Mouse (Mus musculus) small intestine, adult 2 months (tissue): ENCODE results near the gene Ldlrad1.

ENCODE experiments used
- CTCF ChIP-seq: fragments of 200-500 bp; IDR thresholded peaks from 2 replicates; pipeline ENCODE4 v1.5.1; 2012; ENCODE audit warnings: low read depth, mild to moderate bottlenecking, control low read depth, inconsistent platforms, low read length, moderate library complexity, mixed read lengths; ENCODE audit not compliant: insufficient replicate concordance, insufficient read length; ENCODE audit errors: extremely low read depth
- POLR2A ChIP-seq: fragments of 200-500 bp; IDR thresholded peaks from 2 replicates; pipeline ENCODE4 v1.6.1; 2012; ENCODE audit warnings: low read depth, mild to moderate bottlenecking, control low read depth, inconsistent platforms, low read length, moderate library complexity

GRCm38 (mm10) chr4:107240196-107240595 is 31.2 kb downstream of the Ldlrad1 start:
- TF ChIP-seq CTCF (no peak), POLR2A (no peak)
